Comparison of ENCODE assay signal across 7 mouse cellular contexts in the genomic region with DNA sequence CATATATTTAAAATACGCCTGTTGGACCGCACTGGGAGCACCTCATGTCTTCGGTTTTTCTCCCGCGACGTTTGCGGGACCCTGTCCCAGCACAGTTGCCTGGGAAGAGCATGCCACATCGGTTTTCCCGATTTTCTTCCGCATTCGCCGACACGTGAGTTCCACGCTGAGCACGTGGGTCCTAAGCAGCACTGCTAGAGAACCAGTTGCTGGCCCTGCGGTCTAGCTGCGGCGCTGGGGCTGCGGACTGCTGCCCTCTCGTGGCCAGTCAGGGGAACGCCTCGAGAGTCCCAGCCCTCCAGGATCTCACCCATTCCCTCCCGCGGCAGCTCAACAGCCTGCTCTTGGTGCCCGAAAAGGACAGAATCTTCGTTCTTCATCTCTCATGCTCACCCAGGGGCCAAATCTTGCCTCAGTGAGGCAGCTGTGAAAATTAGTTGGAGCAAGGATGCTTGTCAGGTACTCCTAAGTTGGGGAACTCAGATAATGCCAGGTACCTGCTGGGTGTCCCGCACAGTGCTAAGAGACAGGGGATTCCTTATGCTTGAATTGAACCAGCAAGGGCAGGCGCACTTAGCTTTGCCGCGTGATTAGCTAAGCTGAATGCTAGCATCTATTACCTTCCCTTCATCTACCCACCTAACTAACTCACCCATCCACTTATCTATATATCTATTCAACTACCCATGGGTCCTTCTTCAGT. TPM values are rescaled to one million over a fixed set of nuclear protein-coding genes. Genes with fewer than 3 reads are reported as not detected.
A peak's percentile ranks its signal among the peaks of the same experiment; 100 is the strongest.
DNase-seq lines count a peak whose midpoint lies in the region; ATAC-seq and TF ChIP-seq lines count a peak whose summit lies in the region.

No protein-coding gene starts in this region.

- ATAC-seq in granulocyte monocyte progenitor cell, adult 5-6 weeks (replicated peaks; ENCODE audit: poor library complexity, severe bottlenecking): peak; percentile 96
- peak; percentile 66 for ATAC-seq in limb, embryonic 12.5 days (ENCODE audit: insufficient number of reproducible peaks, insufficient read depth, low FRiP score, low TSS enrichment, low read depth)
- ATAC-seq in midbrain, embryonic 15.5 days (replicated peaks): peak; percentile 91

- H3K4me3 ChIP-seq in limb, embryonic 12.5 days (replicated peaks): peak overlapping the region; percentile 41
- peak overlapping the region; percentile 46 for H3K4me3 ChIP-seq in midbrain, embryonic 15.5 days
- H3K4me3 ChIP-seq in spleen, adult 2 months (ENCODE audit: extremely low read depth, insufficient read depth, insufficient read length): peak overlapping the region; percentile 49

- no peak overlapping the region for H3K9ac ChIP-seq in limb, embryonic 12.5 days (replicated peaks)
- peak overlapping the region; percentile 31; the same call in 1 of the 2 replicates for H3K9ac ChIP-seq in midbrain, embryonic 15.5 days

- peaks cover 28% of the 10 kb centered on the region for H3K27me3 ChIP-seq in limb, embryonic 12.5 days
- peaks cover 6% of the 10 kb centered on the region; the same call in 1 of the 2 replicates for H3K27me3 ChIP-seq in midbrain, embryonic 15.5 days (replicated peaks)
- no peaks in the 10 kb centered on the region for H3K27me3 ChIP-seq in spleen, adult 2 months (ENCODE audit: control insufficient read depth, insufficient read depth, low read length)

- H3K9me3 ChIP-seq in limb, embryonic 12.5 days: no peaks in the 10 kb centered on the region
- H3K9me3 ChIP-seq in midbrain, embryonic 15.5 days: no peaks in the 10 kb centered on the region

- WGBS in limb, embryonic 12.5 days: 10% methylated on average over 30 of the region's 30 CpGs
- WGBS in midbrain, embryonic 15.5 days: 10% methylated on average over 30 of the region's 30 CpGs
- WGBS in spleen, adult 2 months: 7% methylated on average over 30 of the region's 30 CpGs

- no peaks in the 10 kb centered on the region for H3K36me3 ChIP-seq in limb, embryonic 12.5 days
- no peaks in the 10 kb centered on the region for H3K36me3 ChIP-seq in midbrain, embryonic 15.5 days (replicated peaks)
- H3K36me3 ChIP-seq in spleen, adult 2 months (ENCODE audit: control insufficient read depth, insufficient read depth, low read length): no peaks in the 10 kb centered on the region

- DNase-seq in adrenal gland, postnatal 10 days: peak; percentile 92
- peak; percentile 83 for DNase-seq in embryo, embryonic 9.5 days (ENCODE audit: extremely low spot score)
- peak; percentile 71 for DNase-seq in kidney, adult 11 months
- peak; percentile 51 to 80 for DNase-seq in spleen, adult 2 months (ENCODE audit: low read depth in 1 of 2, low spot score in 2 of 2)

- TF ChIP-seq POLR2A in spleen, adult 2 months (IDR thresholded peaks at IDR 0.05; ENCODE audit: low read depth, low read length): no peak

- peaks cover 15% of the 10 kb centered on the region for H3K4me1 ChIP-seq in limb, embryonic 12.5 days (replicated peaks)
- peaks cover 23% of the 10 kb centered on the region for H3K4me1 ChIP-seq in midbrain, embryonic 15.5 days
- H3K4me1 ChIP-seq in spleen, adult 2 months (ENCODE audit: control insufficient read depth, insufficient read depth, insufficient read length): peaks cover 9% of the 10 kb centered on the region; the same call in 1 of the 2 replicates

- TF ChIP-seq CTCF in spleen, adult 2 months (IDR thresholded peaks at IDR 0.05; ENCODE audit: extremely low read depth, insufficient read depth, insufficient read length, insufficient replicate concordance): peak; percentile 99

- no peak overlapping the region for H3K27ac ChIP-seq in limb, embryonic 12.5 days
- no peak overlapping the region for H3K27ac ChIP-seq in midbrain, embryonic 15.5 days
- H3K27ac ChIP-seq in spleen, adult 2 months (ENCODE audit: insufficient read depth, low read length): no peak overlapping the region

- H3K4me2 ChIP-seq in limb, embryonic 12.5 days: peak overlapping the region; percentile 65
- peak overlapping the region; percentile 68 for H3K4me2 ChIP-seq in midbrain, embryonic 15.5 days

RNA-seq across cellular contexts. Expression of gene Kifc5b, which starts 30.7 kb away (rescaled TPM):
- 1 to 10 TPM; 4.5 to 6.2 TPM for total RNA-seq in adrenal gland, postnatal 10 days (2021)
- 6.0 and 6.2 TPM in 2 replicates for total RNA-seq in granulocyte monocyte progenitor cell, adult 5-6 weeks (2014; fragmentation: Nextera tagmentation)
- 8.7 and 12.6 TPM in 2 replicates for total RNA-seq in granulocyte monocyte progenitor cell, adult 5-6 weeks (2017)
- 9.5 and 10.5 TPM in 2 replicates for polyA plus RNA-seq in limb, embryonic 12.5 days (2016; fragmentation: Nextera tagmentation; extraction: Ambion mirVana)
- polyA plus RNA-seq in midbrain, embryonic 15.5 days (2015; fragmentation: Nextera tagmentation; extraction: Ambion mirVana): 3.3 and 3.5 TPM in 2 replicates
- 6.8 and 7.6 TPM in 2 replicates for polyA plus RNA-seq in spleen, adult 2 months (2012; rRNA removed)

RNA-seq across cellular contexts. Expression of gene Nkx2-5, which starts 41.4 kb away (rescaled TPM):
- not detected for total RNA-seq in adrenal gland, postnatal 10 days (2021)
- total RNA-seq in granulocyte monocyte progenitor cell, adult 5-6 weeks (2014; fragmentation: Nextera tagmentation): not detected in 2 replicates
- total RNA-seq in granulocyte monocyte progenitor cell, adult 5-6 weeks (2017): not detected in 2 replicates
- not detected in 2 replicates for polyA plus RNA-seq in limb, embryonic 12.5 days (2016; fragmentation: Nextera tagmentation; extraction: Ambion mirVana)
- 0.10 and 0.92 TPM in 2 replicates for polyA plus RNA-seq in midbrain, embryonic 15.5 days (2015; fragmentation: Nextera tagmentation; extraction: Ambion mirVana)
- 19.8 and 34.6 TPM in 2 replicates for polyA plus RNA-seq in spleen, adult 2 months (2012; rRNA removed)

RNA-seq across cellular contexts. Expression of gene Phf1, which starts 46.7 kb away (rescaled TPM):
- total RNA-seq in adrenal gland, postnatal 10 days (2021): 10 to 100 TPM; 20.6 to 23.3 TPM
- total RNA-seq in granulocyte monocyte progenitor cell, adult 5-6 weeks (2014; fragmentation: Nextera tagmentation): 3.4 and 9.3 TPM in 2 replicates
- total RNA-seq in granulocyte monocyte progenitor cell, adult 5-6 weeks (2017): 1.4 and 2.1 TPM in 2 replicates
- polyA plus RNA-seq in limb, embryonic 12.5 days (2016; fragmentation: Nextera tagmentation; extraction: Ambion mirVana): 10.7 and 12.5 TPM in 2 replicates
- 27.2 and 29.5 TPM in 2 replicates for polyA plus RNA-seq in midbrain, embryonic 15.5 days (2015; fragmentation: Nextera tagmentation; extraction: Ambion mirVana)
- 103 and 131 TPM in 2 replicates for polyA plus RNA-seq in spleen, adult 2 months (2012; rRNA removed)

RNA-seq across cellular contexts. Expression of gene Cuta, which starts 53.2 kb away (rescaled TPM):
- 100 to 1,000 TPM; 119 to 134 TPM for total RNA-seq in adrenal gland, postnatal 10 days (2021)
- total RNA-seq in granulocyte monocyte progenitor cell, adult 5-6 weeks (2014; fragmentation: Nextera tagmentation): 226 and 256 TPM in 2 replicates
- 47.5 and 60.5 TPM in 2 replicates for total RNA-seq in granulocyte monocyte progenitor cell, adult 5-6 weeks (2017)
- 173 and 188 TPM in 2 replicates for polyA plus RNA-seq in limb, embryonic 12.5 days (2016; fragmentation: Nextera tagmentation; extraction: Ambion mirVana)
- polyA plus RNA-seq in midbrain, embryonic 15.5 days (2015; fragmentation: Nextera tagmentation; extraction: Ambion mirVana): 127 and 131 TPM in 2 replicates
- 87.9 and 131 TPM in 2 replicates for polyA plus RNA-seq in spleen, adult 2 months (2012; rRNA removed)

RNA-seq across cellular contexts. Expression of gene Syngap1, which starts 54.9 kb away (rescaled TPM):
- 10 to 100 TPM; 15.7 to 21.6 TPM for total RNA-seq in adrenal gland, postnatal 10 days (2021)
- 7.2 and 10.1 TPM in 2 replicates for total RNA-seq in granulocyte monocyte progenitor cell, adult 5-6 weeks (2014; fragmentation: Nextera tagmentation)
- 0.31 and 0.69 TPM in 2 replicates for total RNA-seq in granulocyte monocyte progenitor cell, adult 5-6 weeks (2017)
- 3.4 and 4.0 TPM in 2 replicates for polyA plus RNA-seq in limb, embryonic 12.5 days (2016; fragmentation: Nextera tagmentation; extraction: Ambion mirVana)
- 6.0 and 7.3 TPM in 2 replicates for polyA plus RNA-seq in midbrain, embryonic 15.5 days (2015; fragmentation: Nextera tagmentation; extraction: Ambion mirVana)
- 7.3 and 9.6 TPM in 2 replicates for polyA plus RNA-seq in spleen, adult 2 months (2012; rRNA removed)

Comparison
In these comparisons a context has a peak if more than half of its experiments do, and no peak if none do; other contexts are left out.
1. RNA of gene Nkx2-5, which starts 41.4 kb away (polyA plus RNA-seq): 19.8 to 34.6 TPM in spleen, adult 2 months; 0.10 to 0.92 TPM in midbrain, embryonic 15.5 days and not detected in limb, embryonic 12.5 days; every median in the first group is over 10 times any median in the second.
2. Peak in every context shown above with its lines, with median percentiles within 50 percentile points of each other: DNase-seq, ATAC-seq and H3K4me3 ChIP-seq.